Mouse (Mus musculus): ENCODE results near the gene Pdxp. TPM values are rescaled to one million over a fixed set of nuclear protein-coding genes. Genes with fewer than 3 reads are reported as not detected.
A peak's percentile ranks its signal among the peaks of the same experiment; 100 is the strongest.

The Pdxp gene
- polyA plus RNA-seq, 1 experiment from 2014 or later = 7.4 TPM

DNA sequence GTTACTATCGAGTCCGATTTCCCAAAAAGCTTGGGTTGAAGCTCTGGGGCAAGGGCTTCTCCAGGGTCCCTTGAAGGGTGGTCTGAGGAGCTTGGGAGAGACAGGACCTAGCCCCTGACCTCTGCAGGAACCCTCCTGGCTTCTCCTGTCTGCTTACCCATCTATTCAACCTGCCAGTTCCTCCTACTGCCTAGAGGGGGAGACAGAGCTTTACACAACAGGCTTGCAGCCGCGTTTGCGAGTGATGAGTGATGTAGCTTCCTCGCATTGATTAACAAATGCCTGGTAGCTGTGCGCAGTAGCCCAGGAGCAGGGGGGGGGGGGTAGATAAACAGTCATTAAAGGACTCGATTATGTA is 1.9 kb downstream of the Pdxp start:
- Histone ChIP-seq H3K9ac (peak overlapping the region; percentile 79; the same call in 1 of the 2 replicates), H3K36me3 (peaks cover 33% of the 10 kb centered on the region), H3K4me3 (replicated peaks) (peak overlapping the region; percentile 74), H3K4me1 (replicated peaks) (peaks cover 77% of the 10 kb centered on the region), H3K27me3 (no peaks in the 10 kb centered on the region), H3K27ac (peak overlapping the region; percentile 26; the same call in 1 of the 2 replicates), H3K9me3 (replicated peaks) (no peaks in the 10 kb centered on the region), H3K4me2 (peak overlapping the region; percentile 100)
- ATAC-seq (ENCODE audit: low read depth) (peak; percentile 27; the same call in 1 of the 2 replicates), DNase-seq (peak; percentile 58)
- WGBS (ENCODE audit: insufficient replicate concordance) = under 1% methylated on average over 8 of the region's 8 CpGs

DNA sequence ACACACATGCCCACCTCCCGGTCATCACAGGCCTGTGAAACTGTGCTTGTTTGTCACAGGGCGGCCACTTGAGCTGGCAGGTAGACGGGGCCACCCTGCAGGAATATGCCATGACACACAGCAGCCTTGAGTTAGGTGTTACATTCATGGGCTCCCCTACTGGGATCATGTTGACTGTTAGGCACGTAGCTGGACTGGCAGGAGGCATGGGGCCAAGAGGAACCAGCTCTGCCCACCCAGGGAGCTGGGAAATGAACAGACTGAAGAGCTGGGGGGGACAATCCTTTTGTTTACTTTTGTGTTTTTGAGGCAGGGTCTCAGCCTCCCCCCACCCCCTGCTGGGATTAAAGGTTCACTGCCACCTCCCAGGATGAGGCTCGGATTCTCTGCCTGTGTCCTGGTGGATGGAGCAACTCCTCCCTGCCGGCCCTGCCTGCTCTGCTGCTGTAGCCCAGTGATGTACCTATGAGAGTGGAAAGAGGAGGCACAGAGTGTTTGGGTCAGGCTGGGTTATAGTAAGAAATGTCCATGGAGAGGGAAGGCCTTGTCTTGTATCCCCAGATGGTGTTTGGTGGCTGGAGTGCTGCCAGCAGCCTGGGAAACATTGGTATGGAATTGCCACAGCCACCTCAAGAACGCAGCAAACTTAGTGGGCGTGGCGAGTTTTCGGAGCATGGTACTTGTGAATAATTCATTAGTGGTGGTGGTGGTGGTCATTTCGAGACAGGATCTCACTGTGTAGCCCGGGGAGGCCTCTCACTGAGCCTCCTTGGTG is 2.5 kb downstream of the Pdxp start:
- Histone ChIP-seq H3K4me2 (peak overlapping the region; percentile 100), H3K36me3 (peaks cover 27% of the 10 kb centered on the region), H3K4me1 (replicated peaks) (peaks cover 80% of the 10 kb centered on the region), H3K9ac (peak overlapping the region; percentile 34; the same call in 1 of the 2 replicates), H3K27me3 (no peaks in the 10 kb centered on the region), H3K27ac (0 out of 2 replicates have a peak overlapping the region, but pooled peaks have one; percentile 26), H3K9me3 (replicated peaks) (no peaks in the 10 kb centered on the region), H3K4me3 (replicated peaks) (peak overlapping the region; percentile 0; the same call in 1 of the 2 replicates)
- ATAC-seq (ENCODE audit: low read depth) (no peak), DNase-seq (no peak)
- WGBS (ENCODE audit: insufficient replicate concordance) = 76% methylated on average over 12 of the region's 12 CpGs

DNA sequence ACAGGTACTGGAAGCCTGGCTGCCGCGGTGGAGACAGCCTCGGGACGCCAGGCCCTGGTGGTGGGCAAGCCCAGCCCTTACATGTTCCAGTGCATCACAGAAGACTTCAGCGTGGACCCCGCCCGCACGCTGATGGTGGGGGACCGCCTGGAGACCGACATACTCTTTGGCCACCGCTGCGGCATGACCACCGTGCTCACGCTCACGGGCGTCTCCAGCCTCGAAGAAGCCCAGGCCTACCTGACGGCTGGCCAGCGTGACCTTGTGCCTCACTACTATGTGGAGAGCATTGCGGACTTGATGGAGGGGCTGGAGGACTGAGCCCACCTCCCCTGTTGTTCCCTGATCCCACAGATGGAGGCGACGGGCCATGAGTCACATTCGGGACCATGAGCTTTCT is 4.4 kb downstream of the Pdxp start:
- Histone ChIP-seq H3K4me2 (no peak overlapping the region), H3K9me3 (replicated peaks) (no peaks in the 10 kb centered on the region), H3K4me1 (replicated peaks) (peaks cover 85% of the 10 kb centered on the region), H3K9ac (no peak overlapping the region), H3K36me3 (peaks cover 21% of the 10 kb centered on the region), H3K27ac (0 out of 2 replicates have a peak overlapping the region, but pooled peaks have one; percentile 23), H3K4me3 (replicated peaks) (no peak overlapping the region), H3K27me3 (no peaks in the 10 kb centered on the region)
- DNase-seq (no peak), ATAC-seq (ENCODE audit: low read depth) (no peak)
- whole genome bisulfite sequencing (ENCODE audit: insufficient replicate concordance) = 89% methylated on average over 23 of the region's 23 CpGs

DNA sequence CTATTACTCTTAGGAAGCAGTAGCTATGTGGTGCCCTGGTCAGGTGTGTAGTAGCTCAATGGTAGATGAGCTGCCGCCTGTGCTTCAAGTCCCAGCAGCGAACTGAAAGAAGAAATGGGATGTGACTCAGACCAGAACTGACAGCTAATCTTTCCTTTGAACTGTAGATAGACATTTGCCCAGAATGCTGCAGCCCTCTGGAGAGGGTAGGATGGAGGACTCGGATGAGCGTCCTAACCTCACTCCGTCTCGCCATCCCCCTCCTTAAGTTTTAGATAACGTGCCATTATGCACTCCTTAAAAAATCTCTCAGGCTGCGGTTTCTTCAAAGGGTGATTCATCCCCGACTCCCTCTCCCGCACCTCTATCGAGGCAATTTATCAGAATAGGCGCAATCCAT is 6.2 kb downstream of the Pdxp start:
- Histone ChIP-seq H3K27me3 (no peaks in the 10 kb centered on the region), H3K9ac (no peak overlapping the region), H3K36me3 (peaks cover 21% of the 10 kb centered on the region), H3K27ac (peak overlapping the region; percentile 53), H3K9me3 (replicated peaks) (no peaks in the 10 kb centered on the region), H3K4me2 (no peak overlapping the region), H3K4me1 (replicated peaks) (peaks cover 85% of the 10 kb centered on the region), H3K4me3 (replicated peaks) (no peak overlapping the region)
- DNase-seq (no peak), ATAC-seq (ENCODE audit: low read depth) (no peak)
- WGBS (ENCODE audit: insufficient replicate concordance) = 79% methylated on average over 12 of the region's 12 CpGs

DNA sequence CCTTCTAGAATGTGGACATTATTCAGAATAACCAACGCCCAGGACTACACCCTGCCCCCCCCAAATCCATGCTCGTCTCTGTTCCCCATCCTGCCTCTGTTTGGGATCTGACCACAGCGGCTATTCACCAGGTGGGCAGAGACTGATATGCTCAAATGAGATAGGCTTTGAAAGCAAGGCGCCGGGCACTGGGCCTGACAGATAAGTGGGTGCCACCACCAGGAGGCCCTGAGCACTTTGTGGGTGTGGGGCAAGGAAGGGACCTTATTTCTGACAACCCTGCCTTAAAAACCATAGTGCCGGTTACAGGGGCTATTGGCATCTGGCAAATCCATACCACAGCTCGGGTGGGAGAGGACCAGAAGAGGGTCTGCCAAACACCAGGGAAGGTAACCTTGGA is 9.0 kb downstream of the Pdxp start:
- H3K27ac ChIP-seq = peak overlapping the region; percentile 99
- DNase-seq = peak; percentile 87
- WGBS (ENCODE audit: insufficient replicate concordance) = 18% methylated on average over 7 of the region's 7 CpGs
- peak; percentile 81 for ATAC-seq (ENCODE audit: low read depth)
- no peaks in the 10 kb centered on the region for H3K27me3 ChIP-seq
- no peaks in the 10 kb centered on the region for H3K9me3 ChIP-seq (replicated peaks)
- peak overlapping the region; percentile 79 for H3K9ac ChIP-seq
- H3K4me2 ChIP-seq = peak overlapping the region; percentile 80
- H3K4me1 ChIP-seq (replicated peaks) = peaks cover 88% of the 10 kb centered on the region
- peaks cover 13% of the 10 kb centered on the region for H3K36me3 ChIP-seq
- peak overlapping the region; percentile 55 for H3K4me3 ChIP-seq (replicated peaks)

DNA sequence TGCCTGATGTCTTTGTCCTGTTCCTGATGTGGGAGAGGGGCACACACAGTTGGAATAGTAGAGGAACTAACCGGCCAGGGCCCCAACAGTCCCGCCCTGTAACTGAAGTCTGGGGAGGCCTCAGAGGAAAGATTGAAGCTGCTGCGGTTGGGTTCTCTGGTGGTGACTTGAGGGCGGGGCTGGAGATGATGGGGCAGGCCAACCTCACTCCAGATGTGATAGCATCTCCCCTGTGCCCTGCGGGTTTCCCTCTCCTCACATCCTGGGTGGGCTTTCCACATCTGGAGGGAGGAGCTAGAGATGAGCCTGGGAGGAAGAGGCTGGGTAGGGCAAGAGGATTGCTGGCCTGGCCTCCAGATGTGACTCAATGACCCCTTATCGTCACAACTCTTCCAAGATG is 9.9 kb downstream of the Pdxp start:
- peak; percentile 83 for DNase-seq
- H3K27me3 ChIP-seq = no peaks in the 10 kb centered on the region
- H3K4me1 ChIP-seq (replicated peaks) = peaks cover 94% of the 10 kb centered on the region
- peak overlapping the region; percentile 55 for H3K4me3 ChIP-seq (replicated peaks)
- no peaks in the 10 kb centered on the region for H3K9me3 ChIP-seq (replicated peaks)
- peak; percentile 78 for ATAC-seq (ENCODE audit: low read depth)
- H3K36me3 ChIP-seq = peaks cover 7% of the 10 kb centered on the region
- peak overlapping the region; percentile 99 for H3K27ac ChIP-seq
- H3K9ac ChIP-seq = peak overlapping the region; percentile 79
- 17% methylated on average over 6 of the region's 6 CpGs for WGBS (ENCODE audit: insufficient replicate concordance)
- H3K4me2 ChIP-seq = peak overlapping the region; percentile 80

DNA sequence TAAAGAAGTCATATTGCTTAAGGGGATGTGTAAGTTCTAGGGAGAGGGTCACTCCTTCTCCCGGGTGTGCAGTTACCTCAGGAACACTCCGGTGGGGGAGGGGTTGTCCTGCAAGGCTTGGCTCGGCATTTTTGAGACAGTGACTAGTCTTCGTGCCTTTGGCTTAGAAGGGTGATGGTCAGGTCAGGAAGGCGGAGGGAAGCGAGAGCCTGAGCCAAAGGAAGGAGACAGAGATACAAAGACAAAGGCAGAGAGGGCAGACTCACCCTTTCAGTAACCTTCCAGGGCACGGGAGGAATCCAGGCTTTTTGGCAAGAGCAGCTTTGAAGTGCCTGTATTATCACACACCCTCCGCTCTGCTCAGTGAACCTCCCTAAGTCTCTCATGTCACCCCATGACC is 11.4 kb downstream of the Pdxp start:
- 53% methylated on average over 8 of the region's 8 CpGs for WGBS (ENCODE audit: insufficient replicate concordance)
- Histone ChIP-seq H3K9me3 (replicated peaks) (no peaks in the 10 kb centered on the region), H3K9ac (peak overlapping the region; percentile 78), H3K27ac (peak overlapping the region; percentile 99), H3K4me2 (peak overlapping the region; percentile 95), H3K36me3 (peaks cover 10% of the 10 kb centered on the region), H3K4me1 (replicated peaks) (peaks cover 91% of the 10 kb centered on the region), H3K27me3 (no peaks in the 10 kb centered on the region), H3K4me3 (replicated peaks) (no peak overlapping the region)
- ATAC-seq (ENCODE audit: low read depth) = no peak
- DNase-seq = no peak

DNA sequence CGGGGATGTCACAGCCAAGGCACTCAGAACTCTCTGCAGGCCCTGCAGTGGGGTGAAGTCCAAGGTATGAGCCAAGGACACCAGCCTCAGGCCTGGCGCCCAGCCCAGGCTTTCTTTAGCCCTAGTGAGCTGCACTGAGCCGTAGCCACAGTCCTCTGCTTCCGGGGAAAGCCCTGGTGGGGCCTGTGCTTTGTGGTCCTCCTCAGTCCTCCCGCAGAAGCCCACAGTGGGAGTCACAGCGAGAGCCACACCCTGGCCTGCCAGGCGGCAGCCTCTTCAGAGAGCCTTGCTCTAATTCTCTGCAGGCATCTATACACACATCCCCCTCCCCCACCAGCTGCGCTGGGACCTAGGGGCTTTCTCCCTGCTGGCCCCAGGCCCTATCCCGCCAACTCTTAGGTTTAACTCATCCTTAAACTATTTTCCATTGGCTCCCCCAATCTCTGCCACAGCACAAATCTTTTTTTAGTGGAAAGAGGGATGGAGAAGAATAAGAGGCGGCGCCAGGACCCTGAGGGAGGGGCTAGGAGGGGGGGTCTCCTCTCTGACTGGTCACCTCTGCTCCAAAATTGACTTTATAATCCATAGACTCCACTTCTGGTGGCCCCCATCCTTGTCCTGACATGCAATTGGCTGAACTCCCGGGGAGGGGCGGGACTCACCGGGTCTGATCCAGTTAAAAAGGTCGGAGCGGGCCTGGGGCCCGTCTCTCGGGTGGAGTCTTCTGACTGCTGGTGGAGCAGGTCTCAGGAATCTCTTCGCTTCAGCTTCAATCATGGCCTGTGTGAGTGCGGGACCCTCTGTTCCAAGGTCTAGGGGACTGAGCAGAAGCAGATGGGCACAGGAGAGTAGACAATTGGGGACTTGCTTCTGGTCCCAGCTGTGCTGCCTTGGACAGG is 12.6 kb downstream of the Pdxp start, which contains the start of gene Lgals1:
Gene Lgals1 (plus strand): TSS at position 705 of the 899 bp plus-strand sequence.
- peak within 1 kb of the TSS; percentile 78 for H3K9ac ChIP-seq
- 8% methylated on average over 20 of the region's 20 CpGs for WGBS (ENCODE audit: insufficient replicate concordance)
- H3K4me3 ChIP-seq (replicated peaks) = peak within 1 kb of the TSS; percentile 67
- H3K9me3 ChIP-seq (replicated peaks) = no peaks in the 10 kb centered on the region
- peak within 1 kb of the TSS; percentile 95 for H3K4me2 ChIP-seq
- H3K36me3 ChIP-seq = peaks cover 13% of the 10 kb centered on the region
- DNase-seq (peak; percentile 81), ATAC-seq (ENCODE audit: low read depth) (peak; percentile 47)
- no peaks in the 10 kb centered on the region for H3K27me3 ChIP-seq
- H3K4me1 ChIP-seq (replicated peaks) = peaks cover 93% of the 10 kb centered on the region
- peak within 1 kb of the TSS; percentile 99 for H3K27ac ChIP-seq

DNA sequence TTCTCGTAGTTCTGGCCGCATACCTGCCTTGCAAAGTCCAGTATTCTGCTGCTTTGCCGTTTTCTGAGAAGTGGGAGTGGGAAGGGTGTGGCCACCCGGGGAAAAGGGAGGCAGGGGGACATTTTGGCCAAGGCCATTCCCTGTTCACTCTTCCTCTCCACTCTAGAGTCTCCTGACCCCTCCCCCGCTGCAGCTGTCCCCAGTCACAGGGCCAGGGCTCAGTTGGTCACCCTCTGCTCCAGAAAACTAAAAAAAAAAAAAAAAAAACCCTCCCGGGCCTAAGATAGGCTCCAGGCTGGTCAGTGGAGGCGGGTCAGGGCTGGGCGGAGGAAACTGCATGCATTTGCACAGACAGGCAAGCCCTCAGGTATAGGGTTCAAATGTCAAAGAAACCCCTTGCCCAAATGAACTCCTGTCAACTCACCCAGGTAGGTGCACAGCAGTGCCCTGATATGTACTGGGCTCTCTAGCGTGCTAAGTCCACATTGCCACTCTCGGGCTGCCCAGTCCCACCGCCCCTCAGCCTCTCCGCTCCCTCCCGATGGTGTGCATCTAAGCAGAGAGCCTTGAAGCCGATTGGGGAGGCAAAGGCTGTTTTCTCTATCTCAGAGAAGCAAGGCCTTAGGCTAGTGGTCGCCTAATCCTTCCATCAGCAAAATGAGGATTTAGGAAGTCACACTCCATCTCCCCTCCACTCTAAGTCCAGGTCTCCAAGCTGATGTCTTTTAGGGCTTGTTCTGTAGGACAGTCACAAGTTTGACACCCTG is 13.5 kb downstream of the Pdxp start:
- peak overlapping the region; percentile 67 for H3K4me3 ChIP-seq (replicated peaks)
- ATAC-seq (ENCODE audit: low read depth) (no peak), DNase-seq (no peak)
- no peaks in the 10 kb centered on the region for H3K9me3 ChIP-seq (replicated peaks)
- H3K27me3 ChIP-seq = no peaks in the 10 kb centered on the region
- H3K9ac ChIP-seq = peak overlapping the region; percentile 78
- H3K36me3 ChIP-seq = peaks cover 13% of the 10 kb centered on the region
- peak overlapping the region; percentile 95 for H3K4me2 ChIP-seq
- 8% methylated on average over 15 of the region's 15 CpGs for WGBS (ENCODE audit: insufficient replicate concordance)
- peaks cover 93% of the 10 kb centered on the region for H3K4me1 ChIP-seq (replicated peaks)
- H3K27ac ChIP-seq = peak overlapping the region; percentile 99

DNA sequence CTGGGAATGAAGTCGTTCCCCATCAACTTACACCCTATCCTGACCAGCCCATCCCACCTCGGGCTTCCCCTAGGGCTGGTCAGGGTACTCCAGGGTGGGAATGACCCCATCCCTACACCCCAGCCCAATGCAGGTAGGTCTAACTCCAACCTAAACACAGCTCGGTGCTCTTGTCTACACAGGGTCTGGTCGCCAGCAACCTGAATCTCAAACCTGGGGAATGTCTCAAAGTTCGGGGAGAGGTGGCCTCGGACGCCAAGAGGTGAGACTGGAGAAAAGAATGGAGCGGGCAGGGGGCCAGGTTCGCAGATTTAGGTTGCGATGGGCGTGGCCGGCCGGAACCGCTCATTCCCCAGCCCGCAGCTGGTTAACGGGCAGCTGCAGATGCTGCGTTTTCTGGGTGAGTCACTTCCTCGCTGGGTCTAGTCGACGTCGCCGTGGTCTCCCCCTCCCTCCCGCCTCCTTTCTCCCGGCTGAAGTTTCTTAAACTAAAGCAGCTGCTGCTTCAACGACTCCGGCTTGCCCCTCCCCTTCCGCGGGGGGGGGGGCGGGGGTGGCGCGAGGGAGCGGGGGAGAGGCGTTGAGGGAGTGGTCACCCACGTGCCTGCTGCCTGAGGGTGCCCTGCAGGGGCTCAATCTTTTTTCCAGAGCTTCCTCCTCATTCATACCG is 14.2 kb downstream of the Pdxp start:
- peak overlapping the region; percentile 67 for H3K4me3 ChIP-seq (replicated peaks)
- peaks cover 13% of the 10 kb centered on the region for H3K36me3 ChIP-seq
- peak overlapping the region; percentile 99 for H3K27ac ChIP-seq
- ATAC-seq (ENCODE audit: low read depth) (peak; percentile 10; the same call in 1 of the 2 replicates), DNase-seq (peak; percentile 69)
- peak overlapping the region; percentile 95 for H3K4me2 ChIP-seq
- peaks cover 90% of the 10 kb centered on the region for H3K4me1 ChIP-seq (replicated peaks)
- peak overlapping the region; percentile 78 for H3K9ac ChIP-seq
- H3K9me3 ChIP-seq (replicated peaks) = no peaks in the 10 kb centered on the region
- WGBS (ENCODE audit: insufficient replicate concordance) = under 1% methylated on average over 25 of the region's 35 CpGs
- no peaks in the 10 kb centered on the region for H3K27me3 ChIP-seq

Measured in liver, embryonic 13.5 days (tissue).